Mouse (Mus musculus) liver, adult (tissue): ENCODE measurements at regions not wholly inside any gene's neighbourhood (a gene's known extent, or its start where the extent isn't known, plus 50 kb on each side); places are given as distances from the start of the nearest gene placed in this dataset.

Experiments used
- GATA4 ChIP-seq: IDR thresholded peaks from 2 replicates; pipeline ENCODE4 v1.6.1; 2014; ENCODE audit warnings: mild to moderate bottlenecking, low read length; ENCODE audit not compliant: insufficient replicate concordance

- no peak for TF ChIP-seq GATA4
Measured at GRCm38 (mm10) chr10:44730721-44731120, 202.4 kb upstream of the Prdm1 start.

DNA sequence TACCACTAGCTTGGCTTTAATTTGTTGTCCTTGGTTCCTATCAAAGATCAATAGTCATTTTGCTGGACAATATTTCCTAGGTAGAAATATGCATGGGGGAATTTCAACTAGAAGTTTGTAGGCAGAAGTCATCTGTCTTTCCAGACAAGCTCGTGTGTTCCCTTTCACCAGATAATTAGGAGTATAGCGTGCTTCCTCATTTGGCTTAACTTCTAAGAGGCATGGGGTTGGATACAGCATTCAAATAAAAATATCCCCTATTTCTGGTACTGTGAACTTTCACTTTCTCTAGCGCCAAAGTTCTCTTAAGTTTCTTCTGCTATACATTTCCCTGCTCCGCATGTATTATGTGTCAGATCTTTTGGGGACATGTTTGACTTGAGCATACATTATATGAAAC is 200.7 kb upstream of the Prdm1 start:
- no peak for TF ChIP-seq GATA4

DNA sequence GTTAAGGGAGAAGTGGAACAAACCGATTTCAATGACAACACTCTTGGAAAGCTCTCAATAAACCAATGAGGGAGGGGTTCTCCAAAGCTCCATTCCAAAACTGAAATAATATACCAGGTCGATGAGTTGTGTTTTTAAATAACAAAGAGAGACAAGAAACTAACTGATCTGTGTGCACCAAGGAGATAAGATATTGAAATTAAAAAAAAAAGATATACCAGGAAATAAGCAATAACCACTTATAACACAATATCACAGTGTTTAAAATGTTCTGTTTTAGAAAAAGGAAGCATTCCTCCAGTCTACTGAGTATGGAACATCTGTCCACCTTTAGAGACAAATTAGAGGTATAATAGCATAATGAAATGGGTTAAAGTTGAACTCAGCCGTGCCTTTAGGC is 196.3 kb upstream of the Prdm1 start:
- no peak for TF ChIP-seq GATA4

GRCm38 (mm10) chr10:44723845-44724244 is 195.5 kb upstream of the Prdm1 start:
- no peak for TF ChIP-seq GATA4

DNA sequence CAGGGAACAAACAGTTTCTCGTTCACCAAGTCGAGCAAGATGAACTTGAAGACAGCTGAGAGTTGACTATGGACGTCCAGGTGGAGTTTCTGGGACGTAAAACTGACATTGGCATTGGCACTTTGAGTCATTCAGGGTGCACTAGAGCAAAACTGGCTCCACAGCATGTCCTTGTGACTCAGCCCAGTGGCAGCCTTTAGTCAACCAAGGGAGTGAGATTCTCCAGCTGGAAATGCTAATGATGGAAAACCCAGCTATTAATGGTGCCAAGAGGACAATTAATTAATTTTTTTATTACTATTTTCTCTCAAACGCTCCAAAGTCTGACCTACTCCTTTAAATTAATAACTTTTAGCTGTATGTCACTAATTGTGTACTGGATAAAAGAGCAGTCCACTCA is 195.0 kb upstream of the Prdm1 start:
- TF ChIP-seq GATA4 = no peak

DNA sequence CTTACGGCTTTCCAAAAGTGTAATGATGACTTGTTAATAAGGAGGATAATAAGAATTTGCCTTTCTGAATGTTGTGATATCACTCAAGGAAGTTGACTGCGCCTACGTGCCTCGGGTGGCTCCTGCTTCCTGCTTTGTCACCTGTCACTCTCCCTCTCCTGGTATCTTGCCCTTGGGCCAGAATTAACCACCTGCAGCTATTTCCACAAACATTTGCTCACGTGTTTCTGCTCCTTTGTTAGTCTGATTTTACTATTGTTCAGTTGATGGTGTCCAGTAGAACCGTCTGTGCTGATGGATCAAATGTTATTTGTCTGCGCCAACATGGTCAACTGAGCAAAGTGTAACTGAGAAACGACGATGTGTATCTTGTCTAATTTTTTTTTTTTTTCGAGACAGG is 193.4 kb upstream of the Prdm1 start:
- TF ChIP-seq GATA4 = no peak

DNA sequence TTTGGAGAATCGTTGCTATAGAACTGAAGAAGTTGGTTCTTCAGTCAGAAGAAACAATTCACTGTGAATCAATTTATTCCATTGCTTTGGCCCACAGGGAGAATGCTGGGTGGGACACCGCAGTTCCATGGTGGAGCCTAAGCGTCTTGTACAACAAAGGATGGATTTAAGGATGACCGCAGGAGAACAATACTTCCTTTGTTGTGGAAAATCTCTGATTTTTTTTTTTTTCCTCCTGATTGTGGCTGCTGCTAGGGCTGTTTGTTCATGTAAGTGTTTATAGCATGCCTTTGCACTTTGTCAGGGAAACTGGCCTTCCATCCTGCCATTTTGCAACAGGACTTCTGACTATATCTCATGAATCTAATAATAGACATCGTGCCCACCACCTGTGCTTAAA is 188.3 kb upstream of the Prdm1 start:
- no peak for TF ChIP-seq GATA4

- no peak for TF ChIP-seq GATA4
Measured at GRCm38 (mm10) chr10:44715902-44716301, 187.6 kb upstream of the Prdm1 start.

DNA sequence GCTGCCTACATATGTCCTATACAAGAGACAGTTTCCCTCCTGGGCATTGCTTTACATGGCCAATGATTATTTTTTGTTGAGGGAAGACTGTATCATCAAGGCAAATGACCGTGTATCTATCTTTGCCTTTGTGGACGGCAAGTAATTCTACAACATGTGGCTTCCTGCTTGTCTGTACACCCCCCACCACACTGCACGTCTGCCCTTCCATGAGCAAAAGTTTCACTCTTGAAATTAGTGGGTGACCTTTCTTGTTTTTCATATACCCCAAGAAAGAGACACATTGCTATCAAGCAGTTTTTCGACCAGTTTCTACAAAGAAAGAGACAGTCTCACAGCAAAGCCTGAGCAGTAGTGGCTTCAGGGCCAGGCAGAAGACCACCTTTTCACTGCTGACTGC is 180.5 kb upstream of the Prdm1 start:
- TF ChIP-seq GATA4 = no peak

GRCm38 (mm10) chr10:44704143-44704542 is 175.8 kb upstream of the Prdm1 start:
- TF ChIP-seq GATA4 = no peak

DNA sequence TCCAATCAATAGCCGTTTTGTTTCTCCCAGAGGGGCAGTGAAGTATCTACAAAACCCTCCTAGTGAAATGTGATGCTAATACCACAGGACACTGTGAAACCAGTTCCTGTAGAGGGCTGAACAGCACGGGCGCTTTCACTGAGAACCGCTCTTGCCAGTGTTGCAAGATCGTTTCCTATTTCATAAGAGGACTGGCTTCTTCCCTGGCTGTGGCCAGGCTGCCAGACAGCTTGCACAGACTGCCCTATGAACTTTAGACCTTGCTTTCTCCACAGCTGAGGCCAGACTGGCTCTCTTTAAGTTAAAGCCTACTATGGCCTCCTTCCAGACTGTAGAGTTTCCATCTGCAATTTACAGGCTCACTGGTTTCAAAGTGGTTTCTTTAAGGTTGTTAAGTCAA is 173.8 kb upstream of the Prdm1 start:
- TF ChIP-seq GATA4 = no peak

GRCm38 (mm10) chr10:44699988-44700537 is 171.8 kb upstream of the Prdm1 start:
- no peak for TF ChIP-seq GATA4

DNA sequence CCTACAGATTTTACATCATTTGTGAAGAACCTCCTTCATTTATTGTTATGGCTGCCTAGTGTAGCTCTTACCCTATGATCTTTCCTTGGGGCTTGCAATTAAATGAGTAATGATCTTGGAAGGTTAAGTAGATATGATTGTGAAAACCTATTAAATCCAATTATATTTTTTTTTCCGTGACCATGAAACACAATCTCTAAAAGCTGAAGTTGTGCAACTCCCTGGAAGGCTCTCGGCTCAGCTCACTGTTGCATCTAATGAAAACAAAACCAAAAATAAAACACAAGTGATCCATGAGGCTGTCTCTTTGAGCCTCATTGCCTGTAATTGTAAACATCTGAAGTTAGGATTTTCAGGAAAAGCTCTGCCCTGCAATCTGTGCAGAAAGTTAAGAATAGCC is 169.7 kb upstream of the Prdm1 start:
- no peak for TF ChIP-seq GATA4

DNA sequence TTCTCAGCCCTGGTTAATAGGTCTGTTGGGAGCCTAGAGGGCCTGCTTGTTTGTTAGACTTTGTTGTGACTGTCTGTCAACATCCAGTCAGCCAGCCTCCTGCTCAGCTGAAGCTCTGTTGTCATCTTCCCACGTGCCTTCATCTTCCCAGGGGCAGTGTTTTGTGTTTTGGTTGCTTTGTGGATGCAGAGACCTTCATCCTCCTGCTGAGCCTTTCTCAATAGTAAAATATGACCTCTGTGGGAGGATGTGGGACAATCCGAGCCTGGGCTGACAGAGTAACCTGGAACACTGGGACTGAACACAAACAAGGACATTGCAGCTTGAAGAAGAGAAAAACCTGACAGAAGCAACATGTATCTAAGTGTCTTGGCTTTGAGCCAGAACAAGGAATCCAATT is 168.7 kb upstream of the Prdm1 start:
- TF ChIP-seq GATA4 = no peak

DNA sequence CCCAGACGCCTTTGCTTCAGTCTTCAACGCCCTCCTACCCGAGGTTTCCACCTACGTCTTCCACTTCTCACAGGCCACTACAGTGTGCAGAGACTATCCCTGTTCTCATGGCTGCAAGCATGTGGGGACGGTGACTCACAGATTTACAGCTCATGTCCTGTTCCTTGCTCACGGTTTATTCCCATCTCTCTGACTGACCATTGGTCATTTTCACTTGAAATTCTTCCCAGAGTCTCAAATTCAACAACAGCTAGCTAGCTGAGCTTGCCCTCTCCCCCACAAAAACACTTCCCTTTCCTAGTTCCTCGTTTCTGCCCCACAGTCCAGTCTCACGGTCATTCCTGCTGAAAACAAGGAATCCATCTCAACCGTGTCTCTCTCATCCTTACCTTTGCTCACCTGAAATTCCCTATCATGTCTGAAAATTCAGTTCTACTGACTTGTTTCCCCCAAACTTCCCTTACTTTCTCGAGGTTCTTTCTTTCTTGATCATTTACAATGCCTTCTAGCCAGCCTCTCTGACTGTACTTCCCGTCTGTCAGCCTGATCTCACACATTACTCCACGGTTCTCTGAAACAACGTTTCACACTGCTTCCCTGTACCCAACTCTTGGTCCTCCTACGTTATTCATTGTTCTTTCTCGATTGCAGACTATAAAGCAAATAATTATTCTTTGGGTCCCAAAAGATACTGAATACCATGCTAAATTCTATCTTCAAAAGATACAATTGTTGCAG is 163.5 kb upstream of the Prdm1 start:
- TF ChIP-seq GATA4 = no peak

- no peak for TF ChIP-seq GATA4
Measured at GRCm38 (mm10) chr10:44688555-44688954, 160.3 kb upstream of the Prdm1 start.

DNA sequence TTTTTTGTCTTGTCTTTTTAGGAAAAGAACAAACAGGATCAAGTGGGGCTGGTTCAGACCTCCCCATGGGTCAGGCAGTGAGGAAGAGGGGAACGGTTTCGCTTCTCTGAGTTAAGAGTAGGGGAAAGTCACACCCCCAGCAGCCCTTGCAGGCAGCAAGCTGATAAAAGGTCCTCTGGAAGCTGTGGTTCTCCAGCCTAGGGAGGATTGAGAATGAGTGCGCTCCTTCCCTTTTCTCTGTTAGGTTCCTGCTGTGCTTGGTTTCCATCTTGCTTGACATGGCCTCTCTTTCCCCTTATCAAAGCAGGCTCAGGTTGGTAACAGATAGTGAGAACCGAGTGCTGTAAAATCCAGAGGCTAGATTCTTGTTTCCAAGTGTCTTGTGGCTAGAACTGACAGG is 157.8 kb upstream of the Prdm1 start:
- TF ChIP-seq GATA4 = no peak

GRCm38 (mm10) chr10:44685215-44685614 is 156.9 kb upstream of the Prdm1 start:
- no peak for TF ChIP-seq GATA4

GRCm38 (mm10) chr10:44676506-44676905 is 148.2 kb upstream of the Prdm1 start:
- no peak for TF ChIP-seq GATA4
